Mouse (Mus musculus) ES-CJ7 (cell line): ENCODE results near the gene Vmn2r81.
A peak's percentile ranks its signal among the peaks of the same experiment; 100 is the strongest.
"Not testable (repeated sequence)": the region's sequence is repeated elsewhere in the genome, so short reads cannot be mapped to it uniquely, and the experiment has no call there.

Source experiments
- DNase-seq: peaks from one replicate; pipeline ENCODE4 v3.0.0; 2011; ENCODE audit warnings: low read depth, low spot score

Vmn2r81 gene

DNA sequence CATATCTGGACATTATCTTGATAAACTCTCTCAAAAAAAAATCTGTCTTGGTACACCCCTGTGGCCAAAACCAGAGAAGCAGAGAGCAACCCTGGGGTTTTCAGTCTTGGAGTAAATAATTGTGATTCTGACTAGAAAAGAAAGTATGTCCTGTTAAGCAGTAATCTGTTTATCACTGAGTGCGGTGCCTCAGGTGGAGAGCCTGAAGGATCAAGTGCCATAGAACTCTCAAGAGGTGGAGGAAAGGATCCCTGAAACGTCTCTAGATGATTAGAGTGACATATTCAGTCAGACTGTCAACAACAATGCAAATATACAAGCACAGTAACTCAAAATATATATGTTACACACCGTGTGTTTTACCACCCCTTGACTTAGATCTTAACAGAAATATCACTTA, at the start of gene Vmn2r81:
Gene Vmn2r81, plus strand, starts transcription at position 301 of the 400 bp plus-strand sequence.
- not testable (repeated sequence) for DNase-seq

DNA sequence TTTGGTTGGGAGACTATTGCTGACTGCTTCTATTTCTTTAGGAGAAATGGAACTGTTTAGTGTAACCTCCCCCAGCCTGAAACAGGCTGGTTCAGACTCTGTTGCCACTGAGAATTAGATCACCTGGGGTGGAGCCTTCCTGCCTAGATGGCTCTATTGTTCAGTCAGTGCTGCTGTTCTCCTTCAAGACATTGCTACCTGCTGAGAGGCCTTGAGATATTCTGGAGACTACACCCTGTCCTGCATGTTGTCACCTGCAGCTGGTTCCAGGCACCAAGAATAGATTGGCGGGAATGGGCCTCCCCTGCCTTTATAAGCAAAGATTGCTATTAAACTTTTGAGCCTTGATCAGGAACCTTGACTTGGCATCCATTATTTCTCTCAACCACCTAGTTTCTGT, 47.5 kb upstream of the Vmn2r81 start:
- DNase-seq, result peak; percentile 97

DNA sequence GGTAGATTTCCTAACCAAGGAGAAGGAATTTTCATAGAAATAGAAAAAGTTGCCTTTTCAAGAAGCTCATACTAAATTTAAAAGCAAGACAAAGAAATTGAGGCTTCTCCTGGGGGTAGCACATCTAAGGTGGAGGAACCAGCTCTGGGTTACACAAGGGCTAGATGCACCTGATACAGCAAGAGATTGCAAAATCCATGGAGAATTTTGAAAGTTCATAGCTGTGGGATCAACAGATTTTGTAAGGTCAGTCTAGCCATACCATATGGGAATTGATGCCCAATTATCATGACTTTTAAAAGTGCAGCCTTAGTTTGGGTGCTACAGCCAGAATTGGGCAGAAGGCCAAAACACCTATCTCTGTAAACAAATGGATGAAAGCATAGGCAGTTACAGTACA, 27.1 kb upstream of the Vmn2r81 start:
- DNase-seq, result no peak

DNA sequence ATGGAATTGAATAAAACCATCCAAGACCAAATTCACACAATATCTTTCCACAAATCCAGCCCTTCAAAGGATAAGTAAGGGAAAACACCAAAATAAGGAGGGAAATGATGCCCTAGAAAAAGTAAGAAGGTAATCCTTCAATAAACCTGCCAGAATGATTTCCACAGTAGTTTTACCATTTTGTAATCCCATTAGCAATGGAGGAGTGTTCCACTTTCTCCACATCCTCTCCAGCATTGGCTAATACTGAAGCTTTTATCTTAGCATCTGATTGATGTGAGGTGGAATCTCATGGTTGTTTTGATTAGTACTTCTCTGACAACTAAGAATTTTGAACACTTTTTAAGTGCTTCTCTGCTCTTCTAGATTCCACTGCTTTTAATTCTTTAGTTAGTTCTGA, 25.9 kb upstream of the Vmn2r81 start:
- no peak for DNase-seq

DNA sequence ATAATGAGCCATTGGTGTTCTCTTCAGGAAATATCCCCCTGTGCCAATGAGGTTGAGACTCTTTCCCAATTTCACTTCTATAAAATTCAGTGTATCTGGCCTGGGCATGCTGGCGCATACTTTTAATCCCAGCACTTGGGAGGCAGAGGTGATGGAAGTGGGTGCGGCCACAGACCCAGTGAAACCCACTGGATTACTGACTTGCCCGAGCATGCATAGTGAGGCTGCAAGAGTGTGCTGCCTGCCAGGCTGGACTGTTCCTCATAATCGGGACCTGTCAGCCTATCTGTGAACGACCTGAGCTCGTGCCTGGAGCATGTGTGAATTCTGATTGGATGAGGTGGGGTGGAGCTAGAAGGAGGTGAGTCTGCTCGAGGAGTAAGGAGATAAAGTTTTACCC, 25.3 kb upstream of the Vmn2r81 start:
- DNase-seq, result peak; percentile 49

DNA sequence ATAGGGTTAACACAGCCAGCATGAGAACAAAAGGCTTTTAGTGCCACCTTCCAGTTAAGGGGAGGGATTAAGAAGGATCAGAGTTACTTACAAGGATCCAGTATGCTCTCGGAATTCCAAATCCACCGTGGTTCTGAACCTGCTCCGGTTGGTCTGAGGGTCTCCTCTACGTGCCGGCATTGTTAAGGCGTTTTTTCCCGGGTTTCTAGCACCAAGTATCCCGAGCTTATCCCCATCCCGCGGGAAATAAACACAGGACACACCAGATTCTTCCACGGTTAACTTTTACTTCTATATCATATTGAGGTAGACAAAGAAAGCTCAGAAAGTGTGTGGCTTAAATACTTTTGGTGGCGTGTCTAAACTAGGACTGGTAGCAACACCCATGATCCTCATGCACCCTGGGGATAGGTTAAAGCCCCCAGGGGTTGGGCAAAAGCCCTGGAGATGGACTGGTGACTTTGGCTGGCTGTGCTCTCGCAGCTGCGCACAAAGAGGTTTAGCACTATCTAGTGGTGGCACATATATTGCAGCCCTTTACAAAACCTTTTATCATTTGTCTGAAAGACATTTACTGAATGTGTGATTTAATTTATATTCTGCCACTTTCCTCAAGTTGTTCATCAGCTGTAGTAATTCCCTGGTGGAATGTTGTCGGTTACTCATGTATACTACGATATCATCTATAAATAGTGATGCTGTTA, 74.7 kb downstream of the Vmn2r81 start:
- DNase-seq, result not testable (repeated sequence)

DNA sequence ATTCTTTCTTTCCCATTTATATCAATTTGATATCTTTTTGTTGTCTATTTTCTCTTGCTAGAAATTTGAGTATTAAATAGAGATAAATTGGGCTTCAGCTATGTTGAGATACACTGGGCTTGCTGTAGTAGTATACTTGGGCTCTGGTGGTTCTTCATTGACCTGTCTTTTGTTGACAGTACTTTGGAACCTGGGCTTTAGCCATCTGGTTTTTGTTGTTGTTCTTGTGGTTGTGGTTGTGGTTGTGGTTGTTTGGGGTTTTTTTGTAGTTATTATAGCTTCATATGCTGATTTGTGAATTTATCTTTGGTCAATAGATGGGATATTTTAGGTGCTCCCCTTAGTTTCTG, 75.2 kb downstream of the Vmn2r81 start:
- no peak for DNase-seq
